ENCODE assay signal across 12 mouse cellular contexts in the genomic region with DNA sequence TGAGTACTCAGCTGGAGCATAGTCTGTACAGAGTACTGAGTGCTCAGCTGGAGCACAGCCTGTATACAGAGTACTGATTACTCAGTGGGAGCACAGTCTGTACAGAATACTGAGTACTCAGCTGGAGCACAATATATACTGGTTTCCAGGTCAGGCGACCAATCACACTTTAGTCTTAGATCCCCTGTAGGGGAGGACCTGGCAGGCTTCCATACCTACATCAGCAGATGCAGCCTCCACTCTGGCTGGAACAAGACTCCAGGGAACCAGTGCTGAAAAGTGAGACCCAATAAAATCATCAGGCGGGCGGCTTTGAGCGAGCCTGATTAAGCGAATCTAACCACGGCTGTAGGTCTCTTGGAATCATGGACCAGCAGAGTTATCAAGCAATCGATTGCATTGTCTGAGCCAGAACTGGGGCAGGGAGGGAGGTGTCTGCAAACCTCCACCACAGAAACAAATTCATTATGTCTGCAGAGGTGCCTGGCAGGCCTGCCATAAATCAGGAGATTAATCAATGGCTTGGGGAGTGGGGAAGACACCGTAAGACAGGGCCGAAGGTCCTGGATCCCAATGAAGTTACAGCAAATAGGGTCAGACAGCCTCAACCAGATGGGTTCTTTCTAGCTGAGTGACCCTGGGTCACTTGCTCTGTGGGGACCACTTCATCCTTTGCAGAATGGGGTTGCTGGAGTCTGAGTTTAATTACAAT. TPM values are rescaled to one million over a fixed set of nuclear protein-coding genes. Genes with fewer than 3 reads are reported as not detected.
A peak's percentile ranks its signal among the peaks of the same experiment; 100 is the strongest.
DNase-seq lines count a peak whose midpoint lies in the region; ATAC-seq and TF ChIP-seq lines count a peak whose summit lies in the region.
"Had no signal": no experiment of that assay in that cellular context is flagged by ENCODE, and none has a peak within 500 bp of the region (broad histone marks: within the 10 kb centered on the region; RNA-seq: fewer than 3 reads in every experiment).

No protein-coding gene starts in this region.

- intact Hi-C loops in left cerebral cortex, postnatal 4 days (cut with DNase I): no loop called here

- peak overlapping the region; percentile 57 for H3K27ac ChIP-seq in hindbrain, embryonic 10.5 days
- H3K27ac ChIP-seq in midbrain, embryonic 11.5 days (ENCODE audit: low read depth, low read length): no peak overlapping the region; the same call in 1 of the 2 replicates
- no peak overlapping the region for H3K27ac ChIP-seq in stomach, postnatal 0 days (replicated peaks)
- no peak overlapping the region for H3K27ac ChIP-seq in lung, postnatal 0 days (ENCODE audit: low read length)
- H3K27ac ChIP-seq: heart, embryonic 13.5 days had no signal

- no peak overlapping the region for H3K9ac ChIP-seq in midbrain, embryonic 11.5 days (ENCODE audit: low read length)
- no peak overlapping the region for H3K9ac ChIP-seq in stomach, postnatal 0 days (ENCODE audit: low read length)
- no peak overlapping the region for H3K9ac ChIP-seq in lung, postnatal 0 days (replicated peaks; ENCODE audit: low read depth)
- H3K9ac ChIP-seq: heart, embryonic 13.5 days had no signal

- TF ChIP-seq CTCF in stomach, postnatal 0 days (IDR thresholded peaks at IDR 0.05; ENCODE audit: low read depth): no peak
- no peak for TF ChIP-seq CTCF in lung, postnatal 0 days (IDR thresholded peaks at IDR 0.05)

- no peak overlapping the region for H3K4me3 ChIP-seq in hindbrain, embryonic 10.5 days
- H3K4me3 ChIP-seq in midbrain, embryonic 11.5 days (ENCODE audit: low read depth, low read length): no peak overlapping the region
- H3K4me3 ChIP-seq in stomach, postnatal 0 days (ENCODE audit: low read depth, low read length): no peak overlapping the region
- H3K4me3 ChIP-seq in lung, postnatal 0 days (ENCODE audit: low read depth, low read length): no peak overlapping the region
- H3K4me3 ChIP-seq: heart, embryonic 13.5 days had no signal

- no peaks in the 10 kb centered on the region for H3K27me3 ChIP-seq in hindbrain, embryonic 10.5 days (ENCODE audit: insufficient read depth, poor library complexity, severe bottlenecking)
- H3K27me3 ChIP-seq in midbrain, embryonic 11.5 days (ENCODE audit: control insufficient read depth, insufficient read depth, low read length): no peaks in the 10 kb centered on the region
- H3K27me3 ChIP-seq in stomach, postnatal 0 days (ENCODE audit: control insufficient read depth, insufficient read depth, low read length): no peaks in the 10 kb centered on the region
- no peaks in the 10 kb centered on the region for H3K27me3 ChIP-seq in lung, postnatal 0 days (replicated peaks; ENCODE audit: insufficient read depth, low read length)
- H3K27me3 ChIP-seq: heart, embryonic 13.5 days had no signal

- H3K4me2 ChIP-seq in midbrain, embryonic 11.5 days: no peak overlapping the region
- H3K4me2 ChIP-seq in stomach, postnatal 0 days (replicated peaks; ENCODE audit: low read depth): no peak overlapping the region
- H3K4me2 ChIP-seq in lung, postnatal 0 days (replicated peaks; ENCODE audit: low read depth, low read length): no peak overlapping the region
- H3K4me2 ChIP-seq: heart, embryonic 13.5 days had no signal

- peaks cover 60% of the 10 kb centered on the region for H3K4me1 ChIP-seq in hindbrain, embryonic 10.5 days (replicated peaks)
- H3K4me1 ChIP-seq in midbrain, embryonic 11.5 days (ENCODE audit: control insufficient read depth, insufficient read depth, low read length): peaks cover 15% of the 10 kb centered on the region
- no peaks in the 10 kb centered on the region for H3K4me1 ChIP-seq in stomach, postnatal 0 days (replicated peaks; ENCODE audit: control insufficient read depth, insufficient read depth)
- H3K4me1 ChIP-seq in lung, postnatal 0 days (ENCODE audit: insufficient read depth, low read depth, low read length): no peaks in the 10 kb centered on the region
- H3K4me1 ChIP-seq: heart, embryonic 13.5 days had no signal

- peak; percentile 54; the same call in 1 of the 2 replicates for ATAC-seq in midbrain, embryonic 11.5 days (ENCODE audit: low FRiP score)
- 0 out of 2 replicates have a peak, but pooled peaks have one; percentile 22 for ATAC-seq in stomach, postnatal 0 days (ENCODE audit: low FRiP score, low TSS enrichment)
- no peak for ATAC-seq in lung, postnatal 0 days

- WGBS in hindbrain, embryonic 10.5 days: 53% methylated on average over 9 of the region's 9 CpGs
- 63% methylated on average over 9 of the region's 9 CpGs for WGBS in midbrain, embryonic 11.5 days
- 49% methylated on average over 9 of the region's 9 CpGs for WGBS in stomach, postnatal 0 days
- 66% methylated on average over 9 of the region's 9 CpGs for WGBS in lung, postnatal 0 days

- no peaks in the 10 kb centered on the region for H3K36me3 ChIP-seq in hindbrain, embryonic 10.5 days
- no peaks in the 10 kb centered on the region for H3K36me3 ChIP-seq in midbrain, embryonic 11.5 days (ENCODE audit: control insufficient read depth, insufficient read depth, low read length)
- H3K36me3 ChIP-seq in stomach, postnatal 0 days (ENCODE audit: control insufficient read depth, insufficient read depth, low read length): no peaks in the 10 kb centered on the region
- no peaks in the 10 kb centered on the region for H3K36me3 ChIP-seq in lung, postnatal 0 days (ENCODE audit: insufficient read depth, low read length)
- H3K36me3 ChIP-seq: heart, embryonic 13.5 days had no signal

- peak; percentile 62 for DNase-seq in left cerebral cortex, postnatal 4 days
- DNase-seq in left cerebral cortex, adult 8-10 months (ENCODE audit: low spot score in 2 of 2): no peak
- peak; percentile 57 for DNase-seq in hindbrain, embryonic 10.5 days (ENCODE audit: low spot score)
- no peak for DNase-seq in midbrain, embryonic 11.5 days (ENCODE audit: low spot score, missing footprints)
- no peak for DNase-seq in stomach, postnatal 0 days (ENCODE audit: low spot score)
- no peak for DNase-seq in thymus, postnatal 0 days (ENCODE audit: low spot score)
- no peak for DNase-seq in lung, postnatal 0 days (ENCODE audit: low spot score)
- DNase-seq: cerebellum, adult 11 months; kidney, adult 8-10 months; thymus, postnatal 25 days had no signal

- TF ChIP-seq EP300 in stomach, postnatal 0 days (optimal IDR thresholded peaks at IDR 0.05): no peak
- no peak for TF ChIP-seq EP300 in lung, postnatal 0 days (IDR thresholded peaks at IDR 0.05)

- peaks cover 10% of the 10 kb centered on the region; the same call in 1 of the 2 replicates for H3K9me3 ChIP-seq in hindbrain, embryonic 10.5 days
- no peaks in the 10 kb centered on the region for H3K9me3 ChIP-seq in midbrain, embryonic 11.5 days (ENCODE audit: control insufficient read depth, low read length)
- H3K9me3 ChIP-seq in stomach, postnatal 0 days (ENCODE audit: control insufficient read depth, low read length): no peaks in the 10 kb centered on the region
- H3K9me3 ChIP-seq in lung, postnatal 0 days (ENCODE audit: low read length): no peaks in the 10 kb centered on the region
- H3K9me3 ChIP-seq: heart, embryonic 13.5 days had no signal

RNA-seq across cellular contexts. Expression of a gene that starts 42.0 kb away (rescaled TPM):
- 10 to 100 TPM; 39.4 to 43.9 TPM for total RNA-seq in left cerebral cortex, postnatal 4 days (2021)
- total RNA-seq in left cerebral cortex, adult 8-10 months (2022): 10 to 100 TPM; 53.3 to 55.9 (median 53.6) TPM
- polyA plus RNA-seq in hindbrain, embryonic 10.5 days (2016; fragmentation: Nextera tagmentation; extraction: Ambion mirVana): 13.1 and 14.5 TPM in 2 replicates
- 8.0 and 9.1 TPM in 2 replicates for polyA plus RNA-seq in midbrain, embryonic 11.5 days (2014; fragmentation: Nextera tagmentation; extraction: Ambion mirVana)
- 5.2 and 5.7 TPM in 2 replicates for polyA plus RNA-seq in stomach, postnatal 0 days (2015; fragmentation: Nextera tagmentation; extraction: Ambion mirVana)
- polyA plus RNA-seq in thymus, postnatal 0 days (2015; fragmentation: Nextera tagmentation; extraction: Ambion mirVana): 0.10 and 0.23 TPM in 2 replicates
- polyA plus RNA-seq in lung, postnatal 0 days (2015; fragmentation: Nextera tagmentation; extraction: Ambion mirVana): 2.5 and 2.7 TPM in 2 replicates
- total RNA-seq: megakaryocyte-erythroid progenitor cell, adult 5-6 weeks had no signal

Comparison
In these comparisons a context has a peak if more than half of its experiments do, and no peak if none do; other contexts are left out.
1. DNase-seq: peak in left cerebral cortex, postnatal 4 days (single experiment) and hindbrain, embryonic 10.5 days (single experiment); none in left cerebral cortex, adult 8-10 months (0 of 2), midbrain, embryonic 11.5 days (single experiment), stomach, postnatal 0 days (single experiment), thymus, postnatal 0 days (single experiment) and lung, postnatal 0 days (single experiment).